Mouse (Mus musculus) kidney, adult 2 months (tissue): ENCODE data around the gene Mlxipl.

Experiments
- CTCF ChIP-seq: fragments of 200-500 bp; conservative IDR thresholded peaks from 2 replicates; pipeline ENCODE4 v1.5.1; 2011; ENCODE audit warnings: low read depth, mild to moderate bottlenecking, control low read depth, low read length, moderate library complexity, mixed read lengths; ENCODE audit not compliant: insufficient read depth, insufficient read length
- POLR2A ChIP-seq: fragments of 200-500 bp; IDR thresholded peaks from one replicate; pipeline ENCODE4 v1.6.1; 2011; ENCODE audit warnings: low read depth, low read length, control low read depth

- TF ChIP-seq CTCF (no peak), POLR2A (no peak)
Observed at GRCm38 (mm10) chr5:135044575-135044974, 45.1 kb upstream of the Mlxipl start.
